Mouse (Mus musculus): Measurements from ENCODE around the gene Rplp1. TPM values are rescaled to one million over a fixed set of nuclear protein-coding genes. Genes with fewer than 3 reads are reported as not detected.
A peak's percentile ranks its signal among the peaks of the same experiment; 100 is the strongest.

Gene Rplp1
- total and polyA plus RNA-seq, 3 experiments, result 9,058 to 15,045 TPM; not detected in 1

- Histone ChIP-seq H3K79me2 (ENCODE audit: control insufficient read depth, insufficient read depth, low read length, poor library complexity) (peaks cover 9% of the 10 kb centered on the region), H3K27ac (ENCODE audit: control insufficient read depth, low read depth, low read length) (peak overlapping the region; percentile 27; the same call in 1 of the 2 replicates), H3K9me3 (replicated peaks; ENCODE audit: insufficient read depth, low read length) (no peaks in the 10 kb centered on the region), H3K36me3 (ENCODE audit: control insufficient read depth in 1 of 2, insufficient read depth in 2 of 2, low read length in 2 of 2) (peaks cover 35 to 41% of the 10 kb centered on the region in 2 experiments), H3K4me3 (ENCODE audit: control insufficient read depth in 1 of 2, insufficient read depth in 1 of 2, low read depth in 2 of 2, low read length in 2 of 2) (no peak overlapping the region), H3K9ac (ENCODE audit: control insufficient read depth, low read depth, low read length, poor library complexity, severe bottlenecking) (no peak overlapping the region), H3K27me3 (ENCODE audit: control insufficient read depth in 1 of 2, insufficient read depth in 2 of 2, low read length in 2 of 2) (no peaks in the 10 kb centered on the region), H3K4me1 (ENCODE audit: control insufficient read depth in 1 of 2, insufficient read depth in 2 of 2, low read length in 2 of 2) (peaks cover 12 to 19% of the 10 kb centered on the region in 2 experiments)
- DNase-seq (ENCODE audit: low read depth, low spot score), result peak; percentile 50
- TF ChIP-seq E2F4 (IDR thresholded peaks at IDR 0.05; ENCODE audit: borderline replicate concordance, low read depth, low read length) (no peak), NRF1 (IDR thresholded peaks at IDR 0.05; ENCODE audit: insufficient read depth, low read depth, low read length, poor library complexity, severe bottlenecking) (no peak), GABPA (IDR thresholded peaks at IDR 0.05; ENCODE audit: low read depth, low read length) (no peak), POLR2AphosphoS2 (IDR thresholded peaks at IDR 0.05; ENCODE audit: low read length) (no peak), ZC3H11A (IDR thresholded peaks at IDR 0.05; ENCODE audit: low read depth, low read length) (no peak), CHD1 (IDR thresholded peaks at IDR 0.05; ENCODE audit: low read depth, low read length) (no peak), UBTF (IDR thresholded peaks at IDR 0.05; ENCODE audit: borderline replicate concordance, insufficient read depth, low read depth, low read length) (no peak), USF2 (IDR thresholded peaks at IDR 0.05; ENCODE audit: borderline replicate concordance in 1 of 2, insufficient read depth in 1 of 2, low read depth in 1 of 2, low read length in 2 of 2) (no peak), GATA1 (IDR thresholded peaks at IDR 0.05; ENCODE audit: low read depth, low read length) (peak; percentile 78), JUND (IDR thresholded peaks at IDR 0.05; ENCODE audit: low read depth, low read length) (no peak), RCOR1 (IDR thresholded peaks at IDR 0.05; ENCODE audit: low read depth, low read length) (peak; percentile 92), NELFE (IDR thresholded peaks at IDR 0.05; ENCODE audit: low read depth, low read length) (no peak), ZKSCAN1 (IDR thresholded peaks at IDR 0.05; ENCODE audit: low read depth, low read length) (no peak), CHD2 (IDR thresholded peaks at IDR 0.05; ENCODE audit: low read length) (no peak), MAX (IDR thresholded peaks at IDR 0.05; ENCODE audit: low read length) (peak; percentile 33; the same call in 1 of the 2 replicates), HCFC1 (IDR thresholded peaks at IDR 0.05; ENCODE audit: low read depth, low read length) (no peak), TAL1 (IDR thresholded peaks at IDR 0.05; ENCODE audit: low read length) (peak; percentile 54), MAFK (IDR thresholded peaks at IDR 0.05; ENCODE audit: borderline replicate concordance, low read depth, low read length) (peak; percentile 38; the same call in 1 of the 2 replicates), TBP (IDR thresholded peaks at IDR 0.05; ENCODE audit: low read depth, low read length) (no peak), ETS1 (IDR thresholded peaks at IDR 0.05; ENCODE audit: low read depth, low read length) (peak; percentile 97), EP300 (IDR thresholded peaks at IDR 0.05; ENCODE audit: low read depth in 1 of 2, low read length in 2 of 2) (peak; percentile 75 to 90; a peak in 3 of 4 replicates), ELF1 (IDR thresholded peaks at IDR 0.05; ENCODE audit: low read depth, low read length) (no peak), KAT2A (conservative IDR thresholded peaks at IDR 0.05; ENCODE audit: low read depth, low read length) (no peak), RAD21 (IDR thresholded peaks at IDR 0.05; ENCODE audit: low read depth, low read length) (no peak), SMC3 (IDR thresholded peaks at IDR 0.05; ENCODE audit: low read depth, low read length) (no peak), MXI1 (IDR thresholded peaks at IDR 0.05; ENCODE audit: low read depth, low read length) (0 out of 2 replicates have a peak, but pooled peaks have one; percentile 53), TCF12 (IDR thresholded peaks at IDR 0.05; ENCODE audit: low read depth, low read length) (peak; percentile 76), SIN3A (IDR thresholded peaks at IDR 0.05; ENCODE audit: low read length) (peak; percentile 82), MEF2A (IDR thresholded peaks at IDR 0.05; ENCODE audit: extremely low read depth, insufficient replicate concordance, low read depth, low read length, poor library complexity, severe bottlenecking) (peak; percentile 96; the same call in 1 of the 2 replicates), CTCF (IDR thresholded peaks at IDR 0.05 in 2 of 3, conservative IDR thresholded peaks at IDR 0.05 in 1 of 3; ENCODE audit: control insufficient read depth in 1 of 3, insufficient read depth in 1 of 3, low read depth in 2 of 3, low read length in 3 of 3, poor library complexity in 1 of 3, severe bottlenecking in 1 of 3) (no peak), MYB (IDR thresholded peaks at IDR 0.05; ENCODE audit: low read depth, low read length) (peak; percentile 66; the same call in 1 of the 2 replicates), MAZ (IDR thresholded peaks at IDR 0.05; ENCODE audit: low read depth, low read length) (no peak), BHLHE40 (IDR thresholded peaks at IDR 0.05; ENCODE audit: borderline replicate concordance, low read depth, low read length) (0 out of 2 replicates have a peak, but pooled peaks have one; percentile 36), ZNF384 (IDR thresholded peaks at IDR 0.05; ENCODE audit: low read depth, low read length) (0 out of 2 replicates have a peak, but pooled peaks have one; percentile 18), POLR2A (IDR thresholded peaks at IDR 0.05; ENCODE audit: control insufficient read depth in 1 of 2, insufficient read depth in 1 of 2, low read depth in 1 of 2, low read length in 2 of 2, poor library complexity in 1 of 2) (no peak), POLR2AphosphoS5 (IDR thresholded peaks at IDR 0.05; ENCODE audit: borderline replicate concordance, low read depth, low read length) (no peak), MYC (IDR thresholded peaks at IDR 0.05; ENCODE audit: low read depth, low read length) (0 out of 2 replicates have a peak, but pooled peaks have one; percentile 26)
These were observed 26.7 kb upstream of the Rplp1 start for GRCm38 (mm10) chr9:61941054-61941453.
